Mouse (Mus musculus): ENCODE data around the gene Magi2. TPM values are rescaled to one million over a fixed set of nuclear protein-coding genes. Genes with fewer than 3 reads are reported as not detected.
"Not testable (repeated sequence)": the region's sequence is repeated elsewhere in the genome, so short reads cannot be mapped to it uniquely, and the experiment has no call there.

Magi2 gene
- polyA plus RNA-seq, 1 experiment = 52.8 TPM

GRCm38 (mm10) chr5:20703971-20704575, 1477.2 kb downstream of the Magi2 start:
- Histone ChIP-seq H3K27ac (ENCODE audit: insufficient read depth, low read length) (no peak overlapping the region), H3K4me3 (ENCODE audit: insufficient read depth, low read length) (no peak overlapping the region), H3K4me1 (ENCODE audit: control insufficient read depth, insufficient read depth, low read length) (no peaks in the 10 kb centered on the region)
- TF ChIP-seq POLR2A (IDR thresholded peaks at IDR 0.05; ENCODE audit: extremely low read depth, insufficient read depth, low read length) (no peak), CTCF (IDR thresholded peaks at IDR 0.05; ENCODE audit: extremely low read depth, insufficient read depth, low read length) (no peak)

- H3K4me1 ChIP-seq (ENCODE audit: control insufficient read depth, insufficient read depth, low read length) = no peaks in the 10 kb centered on the region
- H3K27ac ChIP-seq (ENCODE audit: insufficient read depth, low read length) = no peak overlapping the region
- no peak overlapping the region for H3K4me3 ChIP-seq (ENCODE audit: insufficient read depth, low read length)
- TF ChIP-seq POLR2A (IDR thresholded peaks at IDR 0.05; ENCODE audit: extremely low read depth, insufficient read depth, low read length) = no peak
- TF ChIP-seq CTCF (IDR thresholded peaks at IDR 0.05; ENCODE audit: extremely low read depth, insufficient read depth, low read length) = no peak
Observed at GRCm38 (mm10) chr5:20704886-20705285, 1478.0 kb downstream of the Magi2 start.

- H3K4me3 ChIP-seq (ENCODE audit: insufficient read depth, low read length); H3K4me1 ChIP-seq (ENCODE audit: control insufficient read depth, insufficient read depth, low read length); H3K27ac ChIP-seq (ENCODE audit: insufficient read depth, low read length): not testable (repeated sequence)
Observed at GRCm38 (mm10) chr5:20706322-20707282, 1479.8 kb downstream of the Magi2 start.

- H3K27ac ChIP-seq (ENCODE audit: insufficient read depth, low read length); H3K4me3 ChIP-seq (ENCODE audit: insufficient read depth, low read length); H3K4me1 ChIP-seq (ENCODE audit: control insufficient read depth, insufficient read depth, low read length): not testable (repeated sequence)
Observed at GRCm38 (mm10) chr5:20710845-20711244, 1484.0 kb downstream of the Magi2 start.

GRCm38 (mm10) chr5:20714619-20715018, 1487.8 kb downstream of the Magi2 start:
- not testable (repeated sequence) for H3K4me3 ChIP-seq (ENCODE audit: insufficient read depth, low read length); H3K27ac ChIP-seq (ENCODE audit: insufficient read depth, low read length); H3K4me1 ChIP-seq (ENCODE audit: control insufficient read depth, insufficient read depth, low read length)

- H3K4me3 ChIP-seq (ENCODE audit: insufficient read depth, low read length); H3K4me1 ChIP-seq (ENCODE audit: control insufficient read depth, insufficient read depth, low read length); H3K27ac ChIP-seq (ENCODE audit: insufficient read depth, low read length): not testable (repeated sequence)
Observed at GRCm38 (mm10) chr5:20715980-20716379, 1489.1 kb downstream of the Magi2 start.

- Histone ChIP-seq H3K27ac (ENCODE audit: insufficient read depth, low read length) (no peak overlapping the region), H3K4me1 (ENCODE audit: control insufficient read depth, insufficient read depth, low read length) (no peaks in the 10 kb centered on the region), H3K4me3 (ENCODE audit: insufficient read depth, low read length) (no peak overlapping the region)
- TF ChIP-seq POLR2A (IDR thresholded peaks at IDR 0.05; ENCODE audit: extremely low read depth, insufficient read depth, low read length) (no peak), CTCF (IDR thresholded peaks at IDR 0.05; ENCODE audit: extremely low read depth, insufficient read depth, low read length) (no peak)
Observed at GRCm38 (mm10) chr5:20720201-20720900, 1493.5 kb downstream of the Magi2 start.

- H3K4me1 ChIP-seq (ENCODE audit: control insufficient read depth, insufficient read depth, low read length); H3K27ac ChIP-seq (ENCODE audit: insufficient read depth, low read length); H3K4me3 ChIP-seq (ENCODE audit: insufficient read depth, low read length): not testable (repeated sequence)
Observed at GRCm38 (mm10) chr5:20723226-20723625, 1496.4 kb downstream of the Magi2 start.

- H3K27ac ChIP-seq (ENCODE audit: insufficient read depth, low read length) = no peak overlapping the region
- no peaks in the 10 kb centered on the region for H3K4me1 ChIP-seq (ENCODE audit: control insufficient read depth, insufficient read depth, low read length)
- H3K4me3 ChIP-seq (ENCODE audit: insufficient read depth, low read length) = no peak overlapping the region
- TF ChIP-seq CTCF (IDR thresholded peaks at IDR 0.05; ENCODE audit: extremely low read depth, insufficient read depth, low read length) (no peak), POLR2A (IDR thresholded peaks at IDR 0.05; ENCODE audit: extremely low read depth, insufficient read depth, low read length) (no peak)
Observed at GRCm38 (mm10) chr5:20738795-20739194, 1512.0 kb downstream of the Magi2 start.

- Histone ChIP-seq H3K4me1 (ENCODE audit: control insufficient read depth, insufficient read depth, low read length) (no peaks in the 10 kb centered on the region), H3K27ac (ENCODE audit: insufficient read depth, low read length) (no peak overlapping the region), H3K4me3 (ENCODE audit: insufficient read depth, low read length) (no peak overlapping the region)
- no peak for TF ChIP-seq CTCF (IDR thresholded peaks at IDR 0.05; ENCODE audit: extremely low read depth, insufficient read depth, low read length)
- TF ChIP-seq POLR2A (IDR thresholded peaks at IDR 0.05; ENCODE audit: extremely low read depth, insufficient read depth, low read length) = no peak
Observed at GRCm38 (mm10) chr5:20741193-20741592, 1514.4 kb downstream of the Magi2 start.
